Mouse (Mus musculus): ENCODE data around the gene Fam210b. TPM values are rescaled to one million over a fixed set of nuclear protein-coding genes. Genes with fewer than 3 reads are reported as not detected.

The Fam210b gene
- total RNA-seq, 1 experiment, result 1.6 TPM

- Histone ChIP-seq H3K9ac (ENCODE audit: insufficient read depth, low read depth, low read length, poor library complexity, severe bottlenecking) (no peak overlapping the region), H3K4me3 (ENCODE audit: insufficient read depth in 1 of 2, low read depth in 1 of 2, low read length in 2 of 2, poor library complexity in 1 of 2, severe bottlenecking in 1 of 2) (no peak overlapping the region), H3K4me1 (ENCODE audit: control insufficient read depth in 2 of 2, insufficient read depth in 2 of 2, low read length in 2 of 2, poor library complexity in 1 of 2) (no peaks in the 10 kb centered on the region), H3K9me3 (ENCODE audit: control insufficient read depth, insufficient read depth, low read depth, low read length) (no peaks in the 10 kb centered on the region), H3K36me3 (ENCODE audit: control insufficient read depth, insufficient read depth, low read length, poor library complexity, severe bottlenecking) (no peaks in the 10 kb centered on the region), H3K27ac (ENCODE audit: insufficient read depth, low read depth, low read length, poor library complexity, severe bottlenecking) (no peak overlapping the region)
- TF ChIP-seq ZC3H11A (IDR thresholded peaks at IDR 0.05; ENCODE audit: borderline replicate concordance, low read depth, low read length) (no peak), CHD2 (IDR thresholded peaks at IDR 0.05; ENCODE audit: low read depth, low read length) (no peak), HCFC1 (IDR thresholded peaks at IDR 0.05; ENCODE audit: borderline replicate concordance, insufficient read depth, low read length) (no peak), ZNF384 (IDR thresholded peaks at IDR 0.05; ENCODE audit: low read depth, low read length) (no peak), MAFK (IDR thresholded peaks at IDR 0.05; ENCODE audit: insufficient read depth, low read depth, low read length) (no peak)
- in situ Hi-C loops (cut with MboI; ENCODE audit: low sequenced_read_pairs in 2 of 2, unreplicated experiment in 2 of 2), result no loop called here
- no peak for DNase-seq (ENCODE audit: low read depth, low spot score)
Measured at GRCm38 (mm10) chr2:172341606-172342005, 3.8 kb upstream of the Fam210b start.

- in situ Hi-C loops (cut with MboI; ENCODE audit: low sequenced_read_pairs in 2 of 2, unreplicated experiment in 2 of 2), result no loop called here
- TF ChIP-seq MAFK (IDR thresholded peaks at IDR 0.05; ENCODE audit: insufficient read depth, low read depth, low read length), result no peak
- no peak for TF ChIP-seq CHD2 (IDR thresholded peaks at IDR 0.05; ENCODE audit: low read depth, low read length)
- TF ChIP-seq ZC3H11A (IDR thresholded peaks at IDR 0.05; ENCODE audit: borderline replicate concordance, low read depth, low read length), result no peak
- no peak for TF ChIP-seq HCFC1 (IDR thresholded peaks at IDR 0.05; ENCODE audit: borderline replicate concordance, insufficient read depth, low read length)
- TF ChIP-seq ZNF384 (IDR thresholded peaks at IDR 0.05; ENCODE audit: low read depth, low read length), result no peak
- Histone ChIP-seq H3K9me3 (ENCODE audit: control insufficient read depth, insufficient read depth, low read depth, low read length) (no peaks in the 10 kb centered on the region), H3K27ac (ENCODE audit: insufficient read depth, low read depth, low read length, poor library complexity, severe bottlenecking) (no peak overlapping the region), H3K4me1 (ENCODE audit: control insufficient read depth in 2 of 2, insufficient read depth in 2 of 2, low read length in 2 of 2, poor library complexity in 1 of 2) (no peaks in the 10 kb centered on the region), H3K9ac (ENCODE audit: insufficient read depth, low read depth, low read length, poor library complexity, severe bottlenecking) (no peak overlapping the region), H3K4me3 (ENCODE audit: insufficient read depth in 1 of 2, low read depth in 1 of 2, low read length in 2 of 2, poor library complexity in 1 of 2, severe bottlenecking in 1 of 2) (no peak overlapping the region), H3K36me3 (ENCODE audit: control insufficient read depth, insufficient read depth, low read length, poor library complexity, severe bottlenecking) (no peaks in the 10 kb centered on the region)
- no peak for DNase-seq (ENCODE audit: low read depth, low spot score)
Measured at GRCm38 (mm10) chr2:172343751-172344150, 1.6 kb upstream of the Fam210b start.

- Histone ChIP-seq H3K9ac (ENCODE audit: insufficient read depth, low read depth, low read length, poor library complexity, severe bottlenecking) (no peak overlapping the region), H3K36me3 (ENCODE audit: control insufficient read depth, insufficient read depth, low read length, poor library complexity, severe bottlenecking) (no peaks in the 10 kb centered on the region), H3K4me3 (ENCODE audit: insufficient read depth in 1 of 2, low read depth in 1 of 2, low read length in 2 of 2, poor library complexity in 1 of 2, severe bottlenecking in 1 of 2) (no peak overlapping the region)
Measured at GRCm38 (mm10) chr2:172344669-172345068, 696 bp upstream of the Fam210b start.

GRCm38 (mm10) chr2:172346034-172346929 lies 917 bp downstream of the Fam210b start:
- DNase-seq (ENCODE audit: low read depth, low spot score), result no peak
- no peaks in the 10 kb centered on the region for H3K9me3 ChIP-seq (ENCODE audit: control insufficient read depth, insufficient read depth, low read depth, low read length)
- H3K4me1 ChIP-seq (ENCODE audit: control insufficient read depth in 2 of 2, insufficient read depth in 2 of 2, low read length in 2 of 2, poor library complexity in 1 of 2), result peaks cover 0 to 6% of the 10 kb centered on the region in 2 experiments; a peak in 1 of 4 replicates
- no peaks in the 10 kb centered on the region for H3K36me3 ChIP-seq (ENCODE audit: control insufficient read depth, insufficient read depth, low read length, poor library complexity, severe bottlenecking)
- in situ Hi-C loops (cut with MboI; ENCODE audit: low sequenced_read_pairs in 2 of 2, unreplicated experiment in 2 of 2), result no loop called here
- no peak overlapping the region for H3K27ac ChIP-seq (ENCODE audit: insufficient read depth, low read depth, low read length, poor library complexity, severe bottlenecking)
- TF ChIP-seq ZC3H11A (IDR thresholded peaks at IDR 0.05; ENCODE audit: borderline replicate concordance, low read depth, low read length) (no peak), CHD2 (IDR thresholded peaks at IDR 0.05; ENCODE audit: low read depth, low read length) (no peak), MAFK (IDR thresholded peaks at IDR 0.05; ENCODE audit: insufficient read depth, low read depth, low read length) (no peak), HCFC1 (IDR thresholded peaks at IDR 0.05; ENCODE audit: borderline replicate concordance, insufficient read depth, low read length) (no peak), ZNF384 (IDR thresholded peaks at IDR 0.05; ENCODE audit: low read depth, low read length) (no peak)
- peak overlapping the region; percentile 75 for H3K9ac ChIP-seq (ENCODE audit: insufficient read depth, low read depth, low read length, poor library complexity, severe bottlenecking)
- peak overlapping the region; percentile 84 to 95 for H3K4me3 ChIP-seq (ENCODE audit: insufficient read depth in 1 of 2, low read depth in 1 of 2, low read length in 2 of 2, poor library complexity in 1 of 2, severe bottlenecking in 1 of 2)

More at GRCm38 (mm10) chr2:172344669-172345068, 696 bp upstream of the Fam210b start:
- H3K4me1 ChIP-seq (ENCODE audit: control insufficient read depth in 2 of 2, insufficient read depth in 2 of 2, low read length in 2 of 2, poor library complexity in 1 of 2), result peaks cover 0 to under 1% of the 10 kb centered on the region in 2 experiments; a peak in 1 of 4 replicates
- no peak overlapping the region for H3K27ac ChIP-seq (ENCODE audit: insufficient read depth, low read depth, low read length, poor library complexity, severe bottlenecking)
- no peak for DNase-seq (ENCODE audit: low read depth, low spot score)
- TF ChIP-seq CHD2 (IDR thresholded peaks at IDR 0.05; ENCODE audit: low read depth, low read length) (no peak), HCFC1 (IDR thresholded peaks at IDR 0.05; ENCODE audit: borderline replicate concordance, insufficient read depth, low read length) (no peak), ZC3H11A (IDR thresholded peaks at IDR 0.05; ENCODE audit: borderline replicate concordance, low read depth, low read length) (no peak), ZNF384 (IDR thresholded peaks at IDR 0.05; ENCODE audit: low read depth, low read length) (no peak), MAFK (IDR thresholded peaks at IDR 0.05; ENCODE audit: insufficient read depth, low read depth, low read length) (no peak)
- H3K9me3 ChIP-seq (ENCODE audit: control insufficient read depth, insufficient read depth, low read depth, low read length), result no peaks in the 10 kb centered on the region
- in situ Hi-C loops (cut with MboI; ENCODE audit: low sequenced_read_pairs in 2 of 2, unreplicated experiment in 2 of 2), result no loop called here

Data from ES-E14 (cell line).